Mouse (Mus musculus) gastrocnemius, adult 2 months (tissue): ENCODE results near the gene Zfp94. TPM values are rescaled to one million over a fixed set of nuclear protein-coding genes. Genes with fewer than 3 reads are reported as not detected.

ENCODE experiments used
- DNase-seq: peaks from one replicate; pipeline ENCODE4 v3.0.0; 2022
- H3K27ac ChIP-seq: fragments of 200-600 bp; 2 replicates; pipeline ENCODE4 v1.8.1; 2022; ENCODE audit warnings: mild to moderate bottlenecking
- H3K4me3 ChIP-seq: fragments of 200-600 bp; 2 replicates; pipeline ENCODE4 v1.8.1; 2022; ENCODE audit warnings: mild to moderate bottlenecking, moderate library complexity
- CTCF ChIP-seq: fragments of 200-600 bp; IDR thresholded peaks from 2 replicates; pipeline ENCODE4 v1.8.1; 2022; ENCODE audit warnings: antibody characterized with exemption, mild to moderate bottlenecking, moderate library complexity
- intact Hi-C: fragments of 180-260 bp; cut with DNase I; formaldehyde crosslinking; loops from one replicate; pipeline ENCODE4 v1.15.1; 2025
- microRNA-seq: library from miRNA; unstranded; fragments of <30 nt; microRNA quantifications from one replicate; pipeline ENCODE4 v1.2.0, GENCODE M21; 2021
- total RNA-seq, 2 experiments: library from RNA; stranded (reverse); gene quantifications; 2 replicates each; pipeline ENCODE4 v1.2.3; 2021

The Zfp94 gene
- total RNA-seq, 2 experiments from 2014 or later: 2.4 to 2.5 TPM

GRCm38 (mm10) chr7:24254633-24255474 is 61.6 kb downstream of the Zfp94 start, which contains the start of gene Zfp108:
Zfp108 (plus strand) TSS chr7:24254794.
- TF ChIP-seq CTCF: no peak
- intact Hi-C loops: loop anchor here (1.0 to 5.0 kb wide), 4 partner anchors 14 to 173 kb away; partner anchors contain the start of gene Zfp180
- DNase-seq: peak; percentile 83
- H3K4me3 ChIP-seq: peak within 1 kb of the TSS; percentile 82
- H3K27ac ChIP-seq: peak within 1 kb of the TSS; percentile 82

GRCm38 (mm10) chr7:24253779-24254615 is 62.5 kb downstream of the Zfp94 start:
- H3K27ac ChIP-seq: peak overlapping the region; percentile 82
- intact Hi-C loops: loop anchor here (2.0 to 5.0 kb wide), 2 partner anchors 15 to 47 kb away; no protein-coding TSS in a partner anchor
- TF ChIP-seq CTCF: no peak
- DNase-seq: no peak
- peak overlapping the region; percentile 82 for H3K4me3 ChIP-seq

Small RNAs within 50 kb of the gene (microRNA-seq; reads per million reads assigned to microRNA genes)
- not detected for gene Gm27592

Other genes starting within 250 kb of the Zfp94 start
- gene Zfp180, start 234.7 kb downstream of the Zfp94 start, total RNA-seq: 10 to 100 TPM; 16.6 to 17.8 TPM
- 1 to 10 TPM; 6.6 to 6.7 TPM for gene Zfp112, start 204.4 kb downstream of the Zfp94 start, total RNA-seq
- gene Zfp235, start 182.5 kb downstream of the Zfp94 start, total RNA-seq: 1 to 10 TPM; 3.7 to 5.1 TPM
- under 1 TPM in 1 of 2 experiments, not detected in 1; 0.56 TPM for gene Zfp114, start 141.6 kb downstream of the Zfp94 start, total RNA-seq
- gene Zfp111, start 105.2 kb downstream of the Zfp94 start, total RNA-seq: 1 to 10 TPM; 3.3 to 3.6 TPM
- gene Zfp109, start 79.1 kb downstream of the Zfp94 start, total RNA-seq: 1 to 10 TPM; 2.4 TPM
- gene Zfp108, start 61.9 kb downstream of the Zfp94 start, total RNA-seq: 1 to 10 TPM; 1.9 to 2.3 TPM
- 1 to 10 TPM; 4.3 to 5.9 TPM for gene Zfp93, start 46.2 kb downstream of the Zfp94 start, total RNA-seq
- gene Zfp61, start 15.4 kb downstream of the Zfp94 start, total RNA-seq: 1 to 10 TPM; 2.6 to 4.1 TPM
- not detected for gene Tescl, start 17.3 kb upstream of the Zfp94 start, total RNA-seq
- not detected for gene Lypd5, start 32.5 kb upstream of the Zfp94 start, total RNA-seq
- gene Kcnn4, start 53.6 kb upstream of the Zfp94 start, total RNA-seq: under 1 TPM; 0.25 to 0.64 TPM
- 10 to 100 TPM in 1 of 2 experiments, 1 to 10 TPM in 1; 9.4 to 10.2 TPM for gene Smg9, start 83.0 kb upstream of the Zfp94 start, total RNA-seq
- gene Irgc1, start 135.6 kb upstream of the Zfp94 start, total RNA-seq: not detected
- gene Plaur, start 145.8 kb upstream of the Zfp94 start, total RNA-seq: 1 to 10 TPM in 1 of 2 experiments, under 1 TPM in 1; 0.89 to 1.3 TPM
- gene Cadm4, start 165.4 kb upstream of the Zfp94 start, total RNA-seq: 1 to 10 TPM; 2.4 to 2.8 TPM
- 1 to 10 TPM; 3.5 to 6.5 TPM for gene Zfp428, start 190.3 kb upstream of the Zfp94 start, total RNA-seq
- gene AC161166.1, start 195.8 kb upstream of the Zfp94 start, total RNA-seq: not detected
- 10 to 100 TPM; 11.5 to 16.1 TPM for gene Irgq, start 214.0 kb upstream of the Zfp94 start, total RNA-seq
- not detected for gene Pinlyp, start 229.5 kb upstream of the Zfp94 start, total RNA-seq
- 10 to 100 TPM; 18.3 to 18.5 TPM for gene Xrcc1, start 229.6 kb upstream of the Zfp94 start, total RNA-seq